10 mouse cellular contexts compared by ENCODE assay signal in the genomic region with DNA sequence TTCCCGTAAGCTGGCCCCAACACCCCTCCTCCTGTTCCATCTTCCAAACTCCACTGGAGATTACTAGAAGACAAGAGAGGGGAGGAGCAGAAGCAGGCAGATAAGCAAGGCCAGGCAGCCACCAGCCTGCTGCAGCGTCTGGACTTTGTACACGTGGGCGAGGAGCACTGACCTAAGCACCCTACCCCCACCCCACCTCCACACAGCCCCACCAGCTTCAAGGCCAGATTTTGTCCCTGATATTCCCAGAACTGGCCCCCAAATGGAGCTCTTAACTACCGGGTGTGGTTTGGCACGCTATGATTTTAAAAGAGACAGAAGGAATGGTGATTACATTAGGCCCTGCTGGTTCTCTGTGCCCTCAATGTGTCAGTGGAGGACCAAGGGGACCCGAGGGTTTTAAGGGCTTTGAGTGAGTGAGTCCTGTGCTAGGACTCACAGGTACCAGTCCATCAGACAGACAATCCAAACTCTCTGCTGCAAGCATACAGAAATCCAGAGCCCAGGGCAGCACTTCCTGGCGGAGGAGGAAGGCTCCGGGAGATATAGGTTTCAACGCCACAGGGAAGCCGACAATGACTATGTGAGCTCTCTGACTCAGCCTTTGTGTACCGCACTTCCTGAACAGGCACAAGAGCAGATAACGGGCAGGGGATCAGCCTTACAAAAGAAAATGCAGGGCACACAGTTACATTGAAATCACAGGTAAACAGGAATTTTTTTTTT.
DNase-seq lines count a peak whose midpoint lies in the region; ATAC-seq and TF ChIP-seq lines count a peak whose summit lies in the region.
"Had no signal": no experiment of that assay in that cellular context is flagged by ENCODE, and none has a peak within 500 bp of the region (broad histone marks: within the 10 kb centered on the region; RNA-seq: fewer than 3 reads in every experiment).

No protein-coding gene starts in this region.

- ATAC-seq in heart, embryonic 13.5 days (ENCODE audit: extremely low read depth, insufficient number of reproducible peaks, low FRiP score, low TSS enrichment): no peak
- peak; percentile 92 for ATAC-seq in intestine, embryonic 15.5 days
- ATAC-seq in liver, embryonic 16.5 days (ENCODE audit: low read depth): peak; percentile 81
- no peak for ATAC-seq in hindbrain, postnatal 0 days
- no peak for ATAC-seq in forebrain, embryonic 15.5 days (replicated peaks)
- ATAC-seq: hindbrain, embryonic 16.5 days had no signal

- no peak overlapping the region for H3K4me3 ChIP-seq in heart, embryonic 13.5 days
- H3K4me3 ChIP-seq in intestine, embryonic 15.5 days (replicated peaks): no peak overlapping the region
- no peak overlapping the region for H3K4me3 ChIP-seq in liver, embryonic 16.5 days (ENCODE audit: low read depth, low read length)
- no peak overlapping the region for H3K4me3 ChIP-seq in hindbrain, postnatal 0 days (ENCODE audit: low read length)
- no peak overlapping the region for H3K4me3 ChIP-seq in forebrain, embryonic 15.5 days
- H3K4me3 ChIP-seq: erythroblast, embryonic 14.5 days had no signal

- H3K36me3 ChIP-seq in heart, embryonic 13.5 days: no peaks in the 10 kb centered on the region
- H3K36me3 ChIP-seq in intestine, embryonic 15.5 days: no peaks in the 10 kb centered on the region
- H3K36me3 ChIP-seq in liver, embryonic 16.5 days (ENCODE audit: control insufficient read depth, insufficient read depth): no peaks in the 10 kb centered on the region
- no peaks in the 10 kb centered on the region for H3K36me3 ChIP-seq in hindbrain, postnatal 0 days (ENCODE audit: insufficient read depth, low read length)
- H3K36me3 ChIP-seq in forebrain, embryonic 15.5 days: no peaks in the 10 kb centered on the region

- 13% methylated on average over 13 of the region's 13 CpGs for WGBS in heart, embryonic 13.5 days
- WGBS in intestine, embryonic 15.5 days: 25% methylated on average over 13 of the region's 13 CpGs
- 5% methylated on average over 13 of the region's 13 CpGs for WGBS in liver, embryonic 16.5 days (ENCODE audit: insufficient replicate concordance)
- 68% methylated on average over 13 of the region's 13 CpGs for WGBS in hindbrain, postnatal 0 days
- 71% methylated on average over 13 of the region's 13 CpGs for WGBS in forebrain, embryonic 15.5 days

- no peak for TF ChIP-seq CTCF in hindbrain, postnatal 0 days (IDR thresholded peaks at IDR 0.05; ENCODE audit: low read depth)

- DNase-seq in heart, adult 9 months (ENCODE audit: low spot score in 2 of 2): no peak
- peak; percentile 83 for DNase-seq in MEL-GATA-1-ER (ENCODE audit: extremely low read depth, low read depth)
- no peak for DNase-seq in hindbrain, postnatal 0 days (ENCODE audit: low spot score)
- DNase-seq in cerebellum, adult 18-20 months: no peak

- no peaks in the 10 kb centered on the region for H3K9me3 ChIP-seq in heart, embryonic 13.5 days
- no peaks in the 10 kb centered on the region for H3K9me3 ChIP-seq in intestine, embryonic 15.5 days
- no peaks in the 10 kb centered on the region for H3K9me3 ChIP-seq in liver, embryonic 16.5 days (replicated peaks; ENCODE audit: control insufficient read depth, low read length)
- no peaks in the 10 kb centered on the region for H3K9me3 ChIP-seq in hindbrain, postnatal 0 days (ENCODE audit: low read length)
- no peaks in the 10 kb centered on the region for H3K9me3 ChIP-seq in forebrain, embryonic 15.5 days

- H3K4me2 ChIP-seq in heart, embryonic 13.5 days: peak overlapping the region; percentile 40
- H3K4me2 ChIP-seq in intestine, embryonic 15.5 days (replicated peaks): peak overlapping the region; percentile 46
- peak overlapping the region; percentile 23 for H3K4me2 ChIP-seq in liver, embryonic 16.5 days (ENCODE audit: low read depth, low read length)
- H3K4me2 ChIP-seq in hindbrain, postnatal 0 days (ENCODE audit: low read depth, low read length): no peak overlapping the region
- H3K4me2 ChIP-seq in forebrain, embryonic 15.5 days (replicated peaks): no peak overlapping the region

- H3K4me1 ChIP-seq in heart, embryonic 13.5 days: peaks cover 27% of the 10 kb centered on the region
- H3K4me1 ChIP-seq in intestine, embryonic 15.5 days (replicated peaks): peaks cover 22% of the 10 kb centered on the region
- H3K4me1 ChIP-seq in liver, embryonic 16.5 days (ENCODE audit: control insufficient read depth, low read depth, low read length): peaks cover 8% of the 10 kb centered on the region
- no peaks in the 10 kb centered on the region for H3K4me1 ChIP-seq in hindbrain, postnatal 0 days (ENCODE audit: insufficient read depth, low read length)
- no peaks in the 10 kb centered on the region for H3K4me1 ChIP-seq in forebrain, embryonic 15.5 days

- peak overlapping the region; percentile 52 for H3K9ac ChIP-seq in heart, embryonic 13.5 days
- peak overlapping the region; percentile 26; the same call in 1 of the 2 replicates for H3K9ac ChIP-seq in intestine, embryonic 15.5 days
- no peak overlapping the region for H3K9ac ChIP-seq in liver, embryonic 16.5 days (ENCODE audit: low read depth, low read length)
- no peak overlapping the region for H3K9ac ChIP-seq in hindbrain, postnatal 0 days (replicated peaks; ENCODE audit: low read length)
- no peak overlapping the region for H3K9ac ChIP-seq in forebrain, embryonic 15.5 days (replicated peaks)

- H3K27me3 ChIP-seq in heart, embryonic 13.5 days (replicated peaks): no peaks in the 10 kb centered on the region; the same call in 1 of the 2 replicates
- no peaks in the 10 kb centered on the region for H3K27me3 ChIP-seq in intestine, embryonic 15.5 days (replicated peaks)
- H3K27me3 ChIP-seq in liver, embryonic 16.5 days (ENCODE audit: control insufficient read depth, insufficient read depth, low read depth, low read length): no peaks in the 10 kb centered on the region
- H3K27me3 ChIP-seq in hindbrain, postnatal 0 days (ENCODE audit: insufficient read depth, low read length): no peaks in the 10 kb centered on the region
- no peaks in the 10 kb centered on the region for H3K27me3 ChIP-seq in forebrain, embryonic 15.5 days

- peak overlapping the region; percentile 71 for H3K27ac ChIP-seq in heart, embryonic 13.5 days (replicated peaks)
- peak overlapping the region; percentile 91 for H3K27ac ChIP-seq in intestine, embryonic 15.5 days
- H3K27ac ChIP-seq in liver, embryonic 16.5 days (ENCODE audit: low read length): peak overlapping the region; percentile 82
- no peak overlapping the region for H3K27ac ChIP-seq in hindbrain, postnatal 0 days
- no peak overlapping the region for H3K27ac ChIP-seq in forebrain, embryonic 15.5 days (replicated peaks)

Comparison
In these comparisons a context has a peak if more than half of its experiments do, and no peak if none do; other contexts are left out.
1. ATAC-seq: peak in intestine, embryonic 15.5 days (single experiment) and liver, embryonic 16.5 days (single experiment); none in heart, embryonic 13.5 days (single experiment), hindbrain, postnatal 0 days (single experiment) and forebrain, embryonic 15.5 days (single experiment).
2. H3K27ac ChIP-seq: peak in heart, embryonic 13.5 days (single experiment), intestine, embryonic 15.5 days (single experiment) and liver, embryonic 16.5 days (single experiment); none in hindbrain, postnatal 0 days (single experiment) and forebrain, embryonic 15.5 days (single experiment).
3. H3K4me2 ChIP-seq: peak in heart, embryonic 13.5 days (single experiment), intestine, embryonic 15.5 days (single experiment) and liver, embryonic 16.5 days (single experiment); none in hindbrain, postnatal 0 days (single experiment) and forebrain, embryonic 15.5 days (single experiment).
4. H3K9ac ChIP-seq: peak in heart, embryonic 13.5 days (single experiment) and intestine, embryonic 15.5 days (single experiment); none in liver, embryonic 16.5 days (single experiment), hindbrain, postnatal 0 days (single experiment) and forebrain, embryonic 15.5 days (single experiment).